Mouse (Mus musculus) kidney, adult 2 months (tissue): Measurements from ENCODE around the gene Nudt17. TPM values are rescaled to one million over a fixed set of nuclear protein-coding genes. Genes with fewer than 3 reads are reported as not detected.

Experiments used
- DNase-seq: peaks from one replicate; pipeline ENCODE4 v3.0.0; 2021
- H3K27ac ChIP-seq: fragments of 200-500 bp; 2 replicates; pipeline ENCODE4 v1.5.1; 2012; ENCODE audit warnings: low read depth, low read length, control low read depth, inconsistent platforms; ENCODE audit not compliant: insufficient read depth
- H3K27me3 ChIP-seq: fragments of 200-500 bp; replicated peaks from 2 replicates; pipeline ENCODE4 v1.6.1; 2012; ENCODE audit warnings: mild to moderate bottlenecking, moderate library complexity, low read length, inconsistent platforms; ENCODE audit not compliant: control insufficient read depth, insufficient read depth
- H3K36me3 ChIP-seq: fragments of 200-500 bp; 2 replicates; pipeline ENCODE4 v1.6.1; 2012; ENCODE audit warnings: mild to moderate bottlenecking, moderate library complexity, low read length, inconsistent platforms; ENCODE audit not compliant: control insufficient read depth, insufficient read depth
- H3K4me1 ChIP-seq: fragments of 200-500 bp; 2 replicates; pipeline ENCODE4 v1.6.1; 2011; ENCODE audit warnings: low read length; ENCODE audit not compliant: control insufficient read depth, insufficient read depth
- H3K4me3 ChIP-seq: fragments of 200-500 bp; 2 replicates; pipeline ENCODE4 v1.5.1; 2011; ENCODE audit warnings: mild to moderate bottlenecking, low read depth, low read length, control low read depth; ENCODE audit not compliant: insufficient read depth
- CTCF ChIP-seq: fragments of 200-500 bp; conservative IDR thresholded peaks from 2 replicates; pipeline ENCODE4 v1.5.1; 2011; ENCODE audit warnings: low read depth, mild to moderate bottlenecking, control low read depth, low read length, moderate library complexity, mixed read lengths; ENCODE audit not compliant: insufficient read depth, insufficient read length
- POLR2A ChIP-seq: fragments of 200-500 bp; IDR thresholded peaks from one replicate; pipeline ENCODE4 v1.6.1; 2011; ENCODE audit warnings: low read depth, low read length, control low read depth
- WGBS: fragments of 180-500 bp; shearing (Covaris S2); methylation state at CpG from one replicate; pipeline ENCODE4 v1.1.7; 2018; 5-methylcytosine and 5-hydroxymethylcytosine counted together
- polyA plus RNA-seq: library from polyadenylated mRNA; depleted of rRNA; stranded (reverse); fragments of >200 nt; gene quantifications from 2 replicates; pipeline ENCODE4 v1.2.3, GENCODE M21; 2012; rRNA removed

The Nudt17 gene
- polyA plus RNA-seq, 1 experiment, result 3.6 TPM

DNA sequence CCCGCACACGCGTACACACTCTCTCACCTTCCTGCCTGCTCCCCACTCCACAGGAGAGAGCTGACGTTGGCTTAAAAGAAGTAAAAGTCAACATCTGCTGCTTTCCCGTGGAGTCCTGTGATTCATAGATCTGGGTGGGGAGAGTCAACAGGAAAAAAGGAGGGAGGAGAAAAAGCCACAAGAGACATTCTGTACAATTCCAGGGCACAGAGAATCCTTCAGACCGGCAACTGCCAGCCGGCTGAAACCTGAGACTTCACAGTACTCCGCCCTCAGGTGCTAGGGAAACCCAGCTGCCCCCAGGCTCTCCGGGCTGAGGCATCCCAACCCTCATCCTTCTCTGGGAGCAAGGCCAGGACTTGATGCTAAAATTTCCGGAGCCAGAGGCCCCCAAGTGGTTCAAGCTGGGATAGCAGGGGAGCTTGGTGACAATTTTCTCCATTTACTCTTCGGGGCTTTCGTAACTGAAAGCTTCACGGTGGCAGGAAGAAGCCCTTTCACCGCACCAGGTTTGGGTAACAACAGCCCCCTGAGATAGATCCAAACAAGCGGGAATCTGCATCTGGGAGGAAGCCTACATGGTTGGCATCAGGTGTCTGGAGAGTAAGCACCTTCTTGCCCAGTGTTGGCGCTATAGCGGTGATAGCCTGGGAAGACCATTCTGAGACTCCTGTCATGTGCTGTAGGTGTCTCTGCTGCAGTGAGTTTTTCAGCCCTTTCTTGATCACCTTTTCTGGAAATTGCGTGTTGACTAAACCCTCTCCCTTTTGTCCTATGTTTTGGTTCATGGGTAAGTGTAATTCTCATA lies 44.7 kb downstream of the Nudt17 start:
- Histone ChIP-seq H3K4me1 (peaks cover 7% of the 10 kb centered on the region; the same call in 1 of the 2 replicates), H3K4me3 (peak overlapping the region; percentile 41; the same call in 1 of the 2 replicates), H3K36me3 (no peaks in the 10 kb centered on the region), H3K27me3 (no peaks in the 10 kb centered on the region), H3K27ac (no peak overlapping the region)
- TF ChIP-seq CTCF (peak; percentile 74), POLR2A (no peak)
- DNase-seq, result peak; percentile 82
- 4% methylated on average over 18 of the region's 18 CpGs for WGBS

- no peak for TF ChIP-seq POLR2A
- TF ChIP-seq CTCF, result no peak
- Histone ChIP-seq H3K36me3 (no peaks in the 10 kb centered on the region), H3K4me1 (peaks cover 7% of the 10 kb centered on the region; the same call in 1 of the 2 replicates), H3K27me3 (no peaks in the 10 kb centered on the region), H3K4me3 (no peak overlapping the region), H3K27ac (no peak overlapping the region)
- DNase-seq, result no peak
- WGBS, result 59% methylated on average over 8 of the region's 8 CpGs
Observed at GRCm38 (mm10) chr3:96662731-96663316, 45.5 kb downstream of the Nudt17 start.

DNA sequence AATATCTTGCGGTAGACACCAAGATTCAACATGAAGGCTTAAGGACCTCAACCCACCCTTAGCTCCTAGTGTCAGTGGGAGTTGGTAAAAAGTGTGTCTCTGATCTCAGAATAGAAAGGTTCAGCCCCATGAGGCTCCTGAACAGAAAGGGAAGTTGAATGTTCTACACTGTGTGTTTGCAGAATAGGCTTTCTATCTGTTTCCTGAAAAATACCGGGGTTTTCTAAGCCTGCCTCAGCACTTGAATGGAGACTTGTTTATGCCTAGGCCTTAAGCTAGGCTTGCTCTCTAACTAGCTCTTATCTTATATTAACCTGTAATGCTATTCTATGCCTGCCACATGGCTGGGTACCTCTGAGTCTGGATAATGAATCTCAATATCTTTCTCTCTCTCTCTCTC lies 47.5 kb downstream of the Nudt17 start:
- peaks cover 3% of the 10 kb centered on the region; the same call in 1 of the 2 replicates for H3K4me1 ChIP-seq
- 91% methylated on average over 2 of the region's 2 CpGs for WGBS
- no peaks in the 10 kb centered on the region for H3K36me3 ChIP-seq
- no peaks in the 10 kb centered on the region for H3K27me3 ChIP-seq
- TF ChIP-seq POLR2A (no peak), CTCF (no peak)
- H3K27ac ChIP-seq, result no peak overlapping the region
- H3K4me3 ChIP-seq, result no peak overlapping the region
- no peak for DNase-seq

Other genes with a start within 250 kb of the Nudt17 start
- 0.23 and 3.9 TPM in 2 replicates for gene Hfe2, start 183.4 kb downstream of the Nudt17 start, polyA plus RNA-seq
- 514 and 518 TPM in 2 replicates for gene Txnip, start 150.6 kb downstream of the Nudt17 start, polyA plus RNA-seq
- gene Gm16253, start 131.6 kb downstream of the Nudt17 start, polyA plus RNA-seq, result 0.20 TPM in 1 of 2 replicates, not detected in the other
- 14.5 and 15.3 TPM in 2 replicates for gene Polr3gl, start 114.4 kb downstream of the Nudt17 start, polyA plus RNA-seq
- 0.23 and 0.38 TPM in 2 replicates for gene Ankrd34a, start 111.9 kb downstream of the Nudt17 start, polyA plus RNA-seq
- gene Lix1l, start 107.4 kb downstream of the Nudt17 start, polyA plus RNA-seq, result 7.7 and 9.6 TPM in 2 replicates
- gene Rbm8a, start 78.6 kb downstream of the Nudt17 start, polyA plus RNA-seq, result 7.8 and 16.1 TPM in 2 replicates
- gene Pex11b, start 73.2 kb downstream of the Nudt17 start, polyA plus RNA-seq, result 57.6 and 57.7 TPM in 2 replicates
- 0.07 TPM in 1 of 2 replicates, not detected in the other for gene Gm42957, start 73.1 kb downstream of the Nudt17 start, polyA plus RNA-seq
- gene Itga10, start 63.0 kb downstream of the Nudt17 start, polyA plus RNA-seq, result 1.2 and 1.6 TPM in 2 replicates
- 0.38 and 0.45 TPM in 2 replicates for gene Ankrd35, start 38.4 kb downstream of the Nudt17 start, polyA plus RNA-seq
- gene Pias3, start 12.2 kb downstream of the Nudt17 start, polyA plus RNA-seq, result 21.0 and 23.2 TPM in 2 replicates
- gene Polr3c, start 19.1 kb upstream of the Nudt17 start, polyA plus RNA-seq, result 32.2 and 34.6 TPM in 2 replicates
- gene Rnf115, start 19.1 kb upstream of the Nudt17 start, polyA plus RNA-seq, result 20.7 and 23.5 TPM in 2 replicates
- 343 and 414 TPM in 2 replicates for gene Pdzk1, start 120.7 kb upstream of the Nudt17 start, polyA plus RNA-seq
- 0.08 and 0.33 TPM in 2 replicates for gene Cd160, start 120.8 kb upstream of the Nudt17 start, polyA plus RNA-seq
- 8.2 and 8.7 TPM in 2 replicates for gene Gja5, start 196.1 kb upstream of the Nudt17 start, polyA plus RNA-seq
- 28.9 and 33.6 TPM in 2 replicates for gene Gpr89, start 196.8 kb upstream of the Nudt17 start, polyA plus RNA-seq
- gene Gja8, start 217.5 kb upstream of the Nudt17 start, polyA plus RNA-seq, result 0.01 TPM in 1 of 2 replicates, not detected in the other